Mouse (Mus musculus) neural tube, embryonic 15.5 days (tissue): Measurements from ENCODE around the gene Bcl2a1d. TPM values are rescaled to one million over a fixed set of nuclear protein-coding genes. Genes with fewer than 3 reads are reported as not detected.
A peak's percentile ranks its signal among the peaks of the same experiment; 100 is the strongest.
"Not testable (repeated sequence)": the region's sequence is repeated elsewhere in the genome, so short reads cannot be mapped to it uniquely, and the experiment has no call there.

Experiments used
- ATAC-seq: fragments of 200-750 bp; cut with Nextera tagmentation; 2 replicates; pipeline ENCODE4 v1.8.0; 2017; ENCODE audit warnings: mild to moderate bottlenecking, moderate TSS enrichment, moderate library complexity; ENCODE audit not compliant: low FRiP score
- H3K27ac ChIP-seq: fragments of 300-500 bp; sonication (generic); replicated peaks from 2 replicates; pipeline ENCODE4 v1.5.1; 2015; ENCODE audit warnings: mild to moderate bottlenecking, inconsistent platforms
- H3K27me3 ChIP-seq: fragments of 300-500 bp; sonication (generic); replicated peaks from 2 replicates; pipeline ENCODE4 v1.6.1; 2015; ENCODE audit warnings: inconsistent platforms
- H3K36me3 ChIP-seq: fragments of 300-500 bp; sonication (generic); 2 replicates; pipeline ENCODE4 v1.6.1; 2015; ENCODE audit warnings: inconsistent platforms
- H3K4me1 ChIP-seq: fragments of 300-500 bp; sonication (generic); 2 replicates; pipeline ENCODE4 v1.6.1; 2015; ENCODE audit warnings: inconsistent platforms
- H3K4me2 ChIP-seq: fragments of 300-500 bp; sonication (generic); 2 replicates; pipeline ENCODE4 v1.6.1; 2015; ENCODE audit warnings: inconsistent platforms, mild to moderate bottlenecking, moderate library complexity
- H3K4me3 ChIP-seq: fragments of 300-500 bp; sonication (generic); replicated peaks from 2 replicates; pipeline ENCODE4 v1.5.1; 2015; ENCODE audit warnings: mild to moderate bottlenecking, inconsistent platforms
- H3K9ac ChIP-seq: fragments of 300-500 bp; sonication (generic); replicated peaks from 2 replicates; pipeline ENCODE4 v1.6.1; 2015; ENCODE audit warnings: mild to moderate bottlenecking, inconsistent platforms
- H3K9me3 ChIP-seq: fragments of 300-500 bp; sonication (generic); replicated peaks from 2 replicates; pipeline ENCODE4 v1.6.1; 2016; ENCODE audit warnings: inconsistent platforms
- WGBS: fragments of 180-500 bp; shearing (Covaris S2); methylation state at CpG from one replicate; pipeline ENCODE4 v1.1.7; 2015; ENCODE audit warnings: mixed read lengths; 5-methylcytosine and 5-hydroxymethylcytosine counted together
- polyA plus RNA-seq: library from polyadenylated mRNA; unstranded; fragments of >200 nt; fragmentation: Nextera tagmentation; extraction: Ambion mirVana; gene quantifications from 2 replicates; pipeline ENCODE4 v1.2.1, GENCODE M21; 2015

Gene Bcl2a1d
- polyA plus RNA-seq, result 1.2 TPM in 1 of 2 replicates, not detected in the other

- ATAC-seq, result not testable (repeated sequence)
Measured at GRCm38 (mm10) chr9:88731728-88732127, at the start of gene Bcl2a1d. TSS of gene Bcl2a1d (minus strand) at chr9:88731914.

DNA sequence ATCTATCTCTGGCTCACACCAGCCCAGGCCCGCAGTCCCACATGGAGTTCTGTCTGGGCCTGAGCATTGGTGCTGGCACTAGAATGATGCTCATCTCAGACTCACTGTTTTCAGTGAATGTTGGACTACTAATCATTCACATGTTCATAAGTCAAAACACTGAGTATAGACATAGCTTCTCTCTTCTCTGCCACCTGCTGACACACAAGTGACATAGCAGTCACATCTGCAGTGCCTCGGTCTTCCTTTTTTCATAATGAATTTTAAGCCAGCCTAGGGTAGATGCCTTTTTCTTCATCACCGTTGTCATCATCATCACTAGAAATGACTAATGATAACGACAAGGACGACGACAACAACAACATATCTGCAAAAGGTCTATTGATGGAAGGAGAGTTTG, 38.5 kb upstream of the Bcl2a1d start:
- H3K9ac ChIP-seq, H3K36me3 ChIP-seq, ATAC-seq, H3K27me3 ChIP-seq, H3K4me1 ChIP-seq, H3K4me3 ChIP-seq, H3K4me2 ChIP-seq, H3K27ac ChIP-seq, H3K9me3 ChIP-seq: not testable (repeated sequence)
- WGBS, result 91% methylated on average over 4 of the region's 6 CpGs

More at GRCm38 (mm10) chr9:88731728-88732127, at the start of gene Bcl2a1d:
- H3K9ac ChIP-seq, H3K4me2 ChIP-seq, H3K36me3 ChIP-seq, H3K4me1 ChIP-seq, H3K27ac ChIP-seq, H3K27me3 ChIP-seq, H3K4me3 ChIP-seq, H3K9me3 ChIP-seq: not testable (repeated sequence)
- WGBS, result 95% methylated on average over 5 of the region's 5 CpGs

DNA sequence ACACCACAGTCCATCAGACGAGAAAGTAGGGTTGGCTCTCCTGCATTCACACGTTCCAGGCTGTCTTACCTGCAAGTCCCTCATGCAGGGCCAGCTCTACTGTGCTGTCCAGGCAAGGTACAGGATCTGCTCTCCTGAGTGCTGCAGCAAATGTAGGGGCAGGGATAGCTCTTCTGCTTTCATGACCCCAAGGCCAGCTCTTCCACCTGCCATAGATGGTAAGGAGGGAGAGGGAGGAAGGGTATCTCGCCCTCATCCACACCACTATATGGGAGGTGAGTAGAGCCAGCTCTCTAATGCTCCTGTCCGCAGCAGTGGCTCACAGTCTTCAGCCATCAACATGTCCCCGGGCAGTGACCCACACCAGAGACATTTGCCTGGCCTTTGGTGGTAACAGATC, 37.8 kb upstream of the Bcl2a1d start:
- not testable (repeated sequence) for H3K27me3 ChIP-seq, H3K4me3 ChIP-seq, H3K9ac ChIP-seq, H3K9me3 ChIP-seq, H3K36me3 ChIP-seq, ATAC-seq, H3K4me1 ChIP-seq, H3K4me2 ChIP-seq, H3K27ac ChIP-seq
- 78% methylated on average over 5 of the region's 5 CpGs for WGBS

- not testable (repeated sequence) for H3K4me1 ChIP-seq, ATAC-seq, H3K4me2 ChIP-seq, H3K9ac ChIP-seq, H3K27me3 ChIP-seq, H3K9me3 ChIP-seq, H3K27ac ChIP-seq, H3K36me3 ChIP-seq, H3K4me3 ChIP-seq
- 20% methylated on average over 1 of the region's 2 CpGs for WGBS
Measured at GRCm38 (mm10) chr9:88746687-88747086, 15.0 kb upstream of the Bcl2a1d start.

DNA sequence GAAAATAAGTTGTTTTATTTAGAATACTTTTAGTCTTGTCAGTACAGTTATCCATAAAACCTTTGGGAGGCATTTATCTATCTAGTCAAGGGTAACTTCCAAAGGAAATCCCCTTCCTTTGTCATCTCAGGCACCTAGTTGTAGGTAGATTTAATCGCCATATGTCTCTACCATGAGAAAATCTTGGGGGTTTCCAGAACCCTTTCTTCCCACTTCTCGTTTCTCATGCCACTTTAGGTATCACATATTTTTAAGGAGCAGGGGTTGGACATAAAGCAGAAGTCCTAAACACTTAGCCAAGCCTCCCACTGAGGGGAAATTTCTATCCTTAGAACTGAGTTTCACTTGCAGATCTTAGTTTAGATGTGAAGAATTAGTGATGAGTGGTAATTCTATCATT, 14.3 kb upstream of the Bcl2a1d start:
- ATAC-seq, H3K9ac ChIP-seq, H3K27me3 ChIP-seq: not testable (repeated sequence)

GRCm38 (mm10) chr9:88735289-88735688, 3.6 kb upstream of the Bcl2a1d start:
- H3K4me1 ChIP-seq, H3K27ac ChIP-seq, H3K9me3 ChIP-seq, H3K36me3 ChIP-seq, H3K4me3 ChIP-seq, ATAC-seq, H3K9ac ChIP-seq, H3K27me3 ChIP-seq, H3K4me2 ChIP-seq: not testable (repeated sequence)

More for the DNA sequence above, 14.3 kb upstream of the Bcl2a1d start:
- not testable (repeated sequence) for H3K27ac ChIP-seq, H3K4me2 ChIP-seq, H3K4me3 ChIP-seq, H3K9me3 ChIP-seq, H3K4me1 ChIP-seq, H3K36me3 ChIP-seq
- WGBS, result 100% methylated on average over 1 of the region's 2 CpGs

DNA sequence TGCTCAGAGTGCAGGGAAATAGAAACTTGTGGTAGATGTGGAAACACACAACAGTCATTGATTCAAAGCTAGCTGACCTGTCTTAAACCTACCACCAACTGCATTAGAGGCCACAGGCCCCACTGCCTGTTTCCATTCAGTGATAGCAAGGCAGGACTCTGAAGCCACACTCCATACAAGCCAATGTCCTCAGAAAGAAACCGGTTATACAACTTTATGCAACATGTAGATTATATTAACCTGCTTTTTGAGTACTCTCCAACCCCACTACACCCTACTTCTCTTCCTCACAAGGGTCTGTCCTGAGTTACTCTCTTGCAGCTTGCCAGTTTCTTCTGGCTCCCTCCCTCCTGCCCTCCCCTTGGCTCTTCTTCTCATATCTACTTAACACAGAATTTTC, 1.5 kb upstream of the Bcl2a1d start:
- not testable (repeated sequence) for H3K27me3 ChIP-seq, H3K4me1 ChIP-seq, H3K27ac ChIP-seq, H3K4me2 ChIP-seq, H3K4me3 ChIP-seq, H3K9me3 ChIP-seq, H3K9ac ChIP-seq, H3K36me3 ChIP-seq, ATAC-seq
- 90% methylated on average over 1 of the region's 1 CpGs for WGBS

GRCm38 (mm10) chr9:88732334-88732733, 620 bp upstream of the Bcl2a1d start:
- WGBS, result 69% methylated on average over 2 of the region's 3 CpGs
- not testable (repeated sequence) for H3K27me3 ChIP-seq, H3K9me3 ChIP-seq, H3K4me1 ChIP-seq, H3K9ac ChIP-seq, ATAC-seq, H3K4me3 ChIP-seq, H3K36me3 ChIP-seq, H3K4me2 ChIP-seq, H3K27ac ChIP-seq

- not testable (repeated sequence) for ATAC-seq, H3K4me3 ChIP-seq
Measured at GRCm38 (mm10) chr9:88728311-88728710, 3.4 kb downstream of the Bcl2a1d start.

GRCm38 (mm10) chr9:88721628-88722027, 10.1 kb downstream of the Bcl2a1d start:
- not testable (repeated sequence) for H3K9ac ChIP-seq, ATAC-seq, H3K36me3 ChIP-seq, H3K4me1 ChIP-seq, H3K27me3 ChIP-seq, H3K9me3 ChIP-seq, H3K4me3 ChIP-seq, H3K27ac ChIP-seq, H3K4me2 ChIP-seq

More at GRCm38 (mm10) chr9:88728311-88728710, 3.4 kb downstream of the Bcl2a1d start:
- not testable (repeated sequence) for H3K9ac ChIP-seq, H3K27me3 ChIP-seq, H3K4me1 ChIP-seq, H3K27ac ChIP-seq, H3K36me3 ChIP-seq, H3K9me3 ChIP-seq, H3K4me2 ChIP-seq

GRCm38 (mm10) chr9:88719989-88720537, 11.7 kb downstream of the Bcl2a1d start, which contains the start of gene Mthfsl:
TSS of gene Mthfsl (minus strand) at chr9:88720296.
- peak within 1 kb of the TSS; percentile 30 for H3K9ac ChIP-seq
- H3K4me2 ChIP-seq, result peak within 1 kb of the TSS; percentile 53
- not testable (repeated sequence) for H3K4me1 ChIP-seq, H3K27me3 ChIP-seq, H3K36me3 ChIP-seq, H3K9me3 ChIP-seq
- ATAC-seq, result peak; percentile 83
- peak within 1 kb of the TSS; percentile 85 for H3K27ac ChIP-seq
- H3K4me3 ChIP-seq, result peak within 1 kb of the TSS; percentile 40
- WGBS, result 14% methylated on average over 11 of the region's 12 CpGs

GRCm38 (mm10) chr9:88719073-88719921, 12.4 kb downstream of the Bcl2a1d start:
- not testable (repeated sequence) for H3K27me3 ChIP-seq, H3K9me3 ChIP-seq, H3K4me1 ChIP-seq, H3K36me3 ChIP-seq
- peak overlapping the region; percentile 29 for H3K9ac ChIP-seq
- H3K4me2 ChIP-seq, result peak overlapping the region; percentile 48
- peak overlapping the region; percentile 40 for H3K4me3 ChIP-seq
- WGBS, result 5% methylated on average over 19 of the region's 46 CpGs
- peak; percentile 94 for ATAC-seq
- peak overlapping the region; percentile 79 for H3K27ac ChIP-seq
